Mouse (Mus musculus): ENCODE results near the gene Tctn3. TPM values are rescaled to one million over a fixed set of nuclear protein-coding genes. Genes with fewer than 3 reads are reported as not detected.

The Tctn3 gene
- 10.8 TPM for polyA plus RNA-seq (2014; fragmentation: Illumina TruSeq; extraction: RNeasy Lipid Tissue Mini Kit (QIAGEN cat#74804); ENCODE audit: low read depth, low replicate concordance)

GRCm38 (mm10) chr19:40611830-40612506 lies at the start of gene Tctn3, which contains the start of gene Entpd1:
Gene Tctn3 (minus strand): TSS chr19:40612233.
Gene Entpd1 (plus strand): TSS chr19:40612366.

GRCm38 (mm10) chr19:40588293-40588654 lies 23.8 kb downstream of the Tctn3 start, which contains the start of gene Aldh18a1:
Gene Aldh18a1 (minus strand): TSS chr19:40588463.

Other genes with a start within 250 kb of the Tctn3 start
- gene Sorbs1, start 98.5 kb downstream of the Tctn3 start, polyA plus RNA-seq (2014; fragmentation: Illumina TruSeq; extraction: RNeasy Lipid Tissue Mini Kit (QIAGEN cat#74804); ENCODE audit: low read depth, low replicate concordance), result 29.3 TPM
- gene Aldh18a1, start 23.8 kb downstream of the Tctn3 start, polyA plus RNA-seq (2014; fragmentation: Illumina TruSeq; extraction: RNeasy Lipid Tissue Mini Kit (QIAGEN cat#74804); ENCODE audit: low read depth, low replicate concordance), result 0.87 TPM
- 27.3 TPM for gene Entpd1, start 133 bp upstream of the Tctn3 start, polyA plus RNA-seq (2014; fragmentation: Illumina TruSeq; extraction: RNeasy Lipid Tissue Mini Kit (QIAGEN cat#74804); ENCODE audit: low read depth, low replicate concordance)
- gene Cc2d2b, start 136.5 kb upstream of the Tctn3 start, polyA plus RNA-seq (2014; fragmentation: Illumina TruSeq; extraction: RNeasy Lipid Tissue Mini Kit (QIAGEN cat#74804); ENCODE audit: low read depth, low replicate concordance), result 57.5 TPM
- gene Ccnj, start 219.0 kb upstream of the Tctn3 start, polyA plus RNA-seq (2014; fragmentation: Illumina TruSeq; extraction: RNeasy Lipid Tissue Mini Kit (QIAGEN cat#74804); ENCODE audit: low read depth, low replicate concordance), result 2.3 TPM